Mouse (Mus musculus): ENCODE measurements around the gene Mt1.

DNA sequence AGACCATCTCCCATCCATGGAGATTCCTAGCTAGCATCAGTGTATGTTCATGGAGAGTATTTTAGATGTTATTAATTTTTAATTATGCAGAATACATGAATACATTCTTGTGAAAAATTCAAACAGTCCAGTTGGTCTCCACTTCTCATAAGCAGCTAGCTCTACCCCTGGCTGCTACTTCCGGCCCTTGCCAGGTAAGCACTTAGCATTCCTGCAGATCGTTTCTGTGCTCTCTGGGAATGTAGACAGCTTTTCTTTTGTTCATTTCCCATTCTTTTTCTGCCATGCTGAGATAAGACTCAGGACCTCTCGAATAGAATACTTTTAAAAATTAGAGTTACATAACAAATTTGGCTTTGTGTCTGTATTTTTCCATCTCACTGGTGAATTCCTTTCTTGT, 25.2 kb downstream of the Mt1 start:
- TF ChIP-seq CTCF (IDR thresholded peaks at IDR 0.05; ENCODE audit: low read depth, low read length) (no peak), GATA1 (IDR thresholded peaks at IDR 0.05; ENCODE audit: borderline replicate concordance, low read length) (no peak), GATA2 (IDR thresholded peaks at IDR 0.05; ENCODE audit: borderline replicate concordance, low read depth, low read length) (no peak), TAL1 (conservative IDR thresholded peaks at IDR 0.05; ENCODE audit: low read depth, low read length) (no peak)

Measured in G1E (cell line).